15 mouse cellular contexts compared by ENCODE assay signal in the genomic region with DNA sequence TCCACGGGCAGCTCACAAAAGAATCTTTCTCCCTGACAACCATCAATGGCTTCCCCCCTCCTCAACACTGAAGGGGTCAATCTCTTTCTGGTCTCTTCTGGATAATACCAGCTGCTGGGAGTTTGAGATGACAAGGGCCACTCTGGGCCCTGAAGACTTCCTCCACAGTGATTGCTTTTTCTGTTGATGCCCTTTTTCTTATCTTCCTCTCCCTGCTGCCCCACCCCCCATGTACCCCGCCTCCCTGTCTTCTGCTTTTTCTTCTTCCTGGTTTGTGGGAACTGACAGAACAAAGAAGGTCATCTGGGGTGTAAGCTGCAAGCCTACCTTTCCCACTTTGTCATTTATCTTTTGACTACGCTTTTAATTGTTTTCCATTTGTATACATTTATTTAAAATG. TPM values are rescaled to one million over a fixed set of nuclear protein-coding genes. Genes with fewer than 3 reads are reported as not detected.
A peak's percentile ranks its signal among the peaks of the same experiment; 100 is the strongest.
DNase-seq lines count a peak whose midpoint lies in the region; ATAC-seq and TF ChIP-seq lines count a peak whose summit lies in the region.
"Had no signal": no experiment of that assay in that cellular context is flagged by ENCODE, and none has a peak within 500 bp of the region (broad histone marks: within the 10 kb centered on the region; RNA-seq: fewer than 3 reads in every experiment).

No protein-coding gene starts in this region.

- no peaks in the 10 kb centered on the region for H3K36me3 ChIP-seq in hindbrain, embryonic 14.5 days (replicated peaks; ENCODE audit: control insufficient read depth, insufficient read depth)
- H3K36me3 ChIP-seq: limb, embryonic 10.5 days; midbrain, embryonic 12.5 days had no signal

- no peak overlapping the region for H3K9ac ChIP-seq in hindbrain, embryonic 14.5 days
- H3K9ac ChIP-seq: midbrain, embryonic 12.5 days had no signal

- H3K27ac ChIP-seq in hindbrain, embryonic 14.5 days = no peak overlapping the region
- H3K27ac ChIP-seq: kidney, postnatal 0 days; limb, embryonic 10.5 days; midbrain, embryonic 12.5 days had no signal

- no peak for TF ChIP-seq CTCF in lung, adult 2 months (IDR thresholded peaks at IDR 0.05; ENCODE audit: insufficient read depth, low read length)

- 49% methylated on average over 3 of the region's 3 CpGs for WGBS in lung, adult 2 months
- WGBS in hindbrain, embryonic 14.5 days = 50% methylated on average over 3 of the region's 3 CpGs

- no peak overlapping the region for H3K4me3 ChIP-seq in lung, adult 2 months (replicated peaks; ENCODE audit: extremely low read depth, low read depth, low read length)
- H3K4me3 ChIP-seq in hindbrain, embryonic 14.5 days (replicated peaks; ENCODE audit: low read length) = no peak overlapping the region
- H3K4me3 ChIP-seq: limb, embryonic 10.5 days; midbrain, embryonic 12.5 days had no signal

- H3K4me1 ChIP-seq in lung, adult 2 months (ENCODE audit: control insufficient read depth, insufficient read depth, low read length) = no peaks in the 10 kb centered on the region
- H3K4me1 ChIP-seq in hindbrain, embryonic 14.5 days (replicated peaks; ENCODE audit: control insufficient read depth, insufficient read depth, low read length) = no peaks in the 10 kb centered on the region
- H3K4me1 ChIP-seq: limb, embryonic 10.5 days; midbrain, embryonic 12.5 days had no signal

- H3K4me2 ChIP-seq in hindbrain, embryonic 14.5 days (replicated peaks) = no peak overlapping the region
- H3K4me2 ChIP-seq: midbrain, embryonic 12.5 days had no signal

- no peaks in the 10 kb centered on the region for H3K27me3 ChIP-seq in hindbrain, embryonic 14.5 days (ENCODE audit: control insufficient read depth, insufficient read depth, low read length)
- H3K27me3 ChIP-seq: midbrain, embryonic 12.5 days had no signal

- peak; percentile 12 for DNase-seq in adrenal gland, postnatal 10 days
- no peak for DNase-seq in adrenal gland, postnatal 4 days (ENCODE audit: low spot score in 2 of 2)
- DNase-seq in lung, postnatal 25 days (ENCODE audit: low spot score) = peak; percentile 20
- DNase-seq in lung, adult 2 months = no peak
- DNase-seq in MEL-GATA-1-ER (ENCODE audit: extremely low read depth, low read depth) = peak; percentile 43
- no peak for DNase-seq in hindbrain, embryonic 14.5 days (ENCODE audit: low spot score)
- DNase-seq in urinary bladder, postnatal 10 days (ENCODE audit: low spot score) = no peak
- DNase-seq: adrenal gland, adult 2 months; heart, postnatal 10 days had no signal

- H3K9me3 ChIP-seq in hindbrain, embryonic 14.5 days (ENCODE audit: control insufficient read depth, low read length) = no peaks in the 10 kb centered on the region
- H3K9me3 ChIP-seq: limb, embryonic 10.5 days; midbrain, embryonic 12.5 days had no signal

- TF ChIP-seq POLR2A in lung, adult 2 months (IDR thresholded peaks at IDR 0.05; ENCODE audit: borderline replicate concordance, extremely low read depth, low read depth, low read length) = no peak

- peak; percentile 42; the same call in 1 of the 2 replicates for ATAC-seq in megakaryocyte progenitor cell, adult 5-6 weeks (replicated peaks; ENCODE audit: poor library complexity)
- ATAC-seq in hindbrain, embryonic 14.5 days (ENCODE audit: low FRiP score) = no peak

RNA-seq across cellular contexts. Expression of gene Gm49368, which starts 5.4 kb away (rescaled TPM):
- under 1 TPM in 1 of 2 experiments, not detected in 1; 0.09 TPM for total RNA-seq in adrenal gland, postnatal 10 days (2021)
- total RNA-seq in adrenal gland, postnatal 4 days (2021) = not detected
- polyA plus RNA-seq in lung, adult 2 months (2012; rRNA removed) = 0.07 and 0.12 TPM in 2 replicates
- total RNA-seq in megakaryocyte progenitor cell, adult 5-6 weeks (2015) = 0.05 TPM in 1 of 2 replicates, not detected in the other
- not detected in 2 replicates for total RNA-seq in megakaryocyte progenitor cell, adult 5-6 weeks (2017)
- polyA plus RNA-seq in hindbrain, embryonic 14.5 days (2014; fragmentation: Nextera tagmentation; extraction: Ambion mirVana) = not detected in 2 replicates
- total RNA-seq: adrenal gland, adult 2 months; heart, postnatal 10 days had no signal
- polyA plus RNA-seq: adrenal gland, adult 2 months; embryonic facial prominence, embryonic 11.5 days; gonadal fat pad, adult 2 months; kidney, postnatal 0 days; limb, embryonic 10.5 days; midbrain, embryonic 12.5 days had no signal

RNA-seq across cellular contexts. Expression of gene Itgam, which starts 5.4 kb away (rescaled TPM):
- total RNA-seq in adrenal gland, postnatal 10 days (2021) = 1 to 10 TPM; 5.4 to 5.9 TPM
- total RNA-seq in adrenal gland, postnatal 4 days (2021) = 1 to 10 TPM; 3.3 to 5.6 TPM
- polyA plus RNA-seq in lung, adult 2 months (2012; rRNA removed) = 25.2 and 27.6 TPM in 2 replicates
- 23.6 and 24.3 TPM in 2 replicates for total RNA-seq in megakaryocyte progenitor cell, adult 5-6 weeks (2015)
- 28.0 and 34.9 TPM in 2 replicates for total RNA-seq in megakaryocyte progenitor cell, adult 5-6 weeks (2017)
- 0.60 and 0.88 TPM in 2 replicates for polyA plus RNA-seq in hindbrain, embryonic 14.5 days (2014; fragmentation: Nextera tagmentation; extraction: Ambion mirVana)

Comparison
In these comparisons a context has a peak if more than half of its experiments do, and no peak if none do; other contexts are left out.
1. DNase-seq: peak in adrenal gland, postnatal 10 days (single experiment), lung, postnatal 25 days (single experiment) and MEL-GATA-1-ER (single experiment); none in adrenal gland, postnatal 4 days (0 of 2), lung, adult 2 months (single experiment), hindbrain, embryonic 14.5 days (single experiment) and urinary bladder, postnatal 10 days (single experiment).